Comparison of ENCODE assay signal across 7 mouse cellular contexts in the genomic region with DNA sequence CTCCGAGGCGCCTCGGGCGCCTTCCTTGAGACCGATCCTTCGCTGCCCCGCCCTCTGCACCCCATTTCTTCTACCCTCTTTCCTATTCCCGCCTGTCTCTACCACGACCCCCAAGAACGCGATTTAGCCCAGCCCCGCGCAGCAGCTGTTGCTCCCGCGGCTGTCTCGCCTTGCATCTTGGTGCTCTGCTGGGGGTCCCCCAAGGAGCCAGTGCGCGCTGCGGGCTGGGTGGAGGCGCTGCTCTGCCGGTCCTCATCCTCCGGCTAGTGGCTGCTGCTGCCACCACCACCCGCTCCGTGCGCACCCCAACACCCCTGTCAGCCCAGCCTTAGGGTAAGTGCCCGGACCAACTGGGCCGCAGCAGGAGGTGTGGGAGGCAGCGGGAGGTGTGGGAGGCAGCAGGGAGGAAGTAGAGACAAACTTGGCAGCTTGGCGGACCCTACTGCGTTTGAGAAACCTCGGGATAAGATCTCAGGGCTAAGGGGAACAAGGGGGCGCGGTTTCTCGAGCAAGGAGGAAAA. TPM values are rescaled to one million over a fixed set of nuclear protein-coding genes. Genes with fewer than 3 reads are reported as not detected.
DNase-seq lines count a peak whose midpoint lies in the region; ATAC-seq lines count a peak whose summit lies in the region.

No protein-coding gene starts in this region.

- under 1% methylated on average over 27 of the region's 34 CpGs for WGBS in embryonic facial prominence, embryonic 12.5 days
- under 1% methylated on average over 32 of the region's 34 CpGs for WGBS in midbrain, embryonic 16.5 days

- H3K9ac ChIP-seq in embryonic facial prominence, embryonic 12.5 days, result peak overlapping the region; percentile 70
- peak overlapping the region; percentile 95 for H3K9ac ChIP-seq in midbrain, embryonic 16.5 days (ENCODE audit: low read depth, low read length)

- peak overlapping the region; percentile 69 for H3K27ac ChIP-seq in embryonic facial prominence, embryonic 12.5 days
- peak overlapping the region; percentile 94 for H3K27ac ChIP-seq in midbrain, embryonic 16.5 days (ENCODE audit: low read length)

- ATAC-seq in embryonic facial prominence, embryonic 12.5 days (ENCODE audit: insufficient number of reproducible peaks, insufficient read depth, low FRiP score, low TSS enrichment), result peak; percentile 70
- ATAC-seq in hematopoietic stem cell, adult 5-6 weeks (replicated peaks in 1 of 2; ENCODE audit: insufficient read depth in 1 of 2, low FRiP score in 2 of 2, low TSS enrichment in 1 of 2, low read depth in 1 of 2, poor library complexity in 2 of 2, severe bottlenecking in 2 of 2), result peak; percentile 52 to 53; a peak in 3 of 4 replicates
- ATAC-seq in midbrain, embryonic 16.5 days, result peak; percentile 87

- H3K4me2 ChIP-seq in embryonic facial prominence, embryonic 12.5 days (replicated peaks), result peak overlapping the region; percentile 97
- peak overlapping the region; percentile 70 for H3K4me2 ChIP-seq in midbrain, embryonic 16.5 days (ENCODE audit: low read length)

- H3K27me3 ChIP-seq in embryonic facial prominence, embryonic 12.5 days, result peaks cover 18% of the 10 kb centered on the region
- no peaks in the 10 kb centered on the region for H3K27me3 ChIP-seq in midbrain, embryonic 16.5 days (ENCODE audit: control insufficient read depth, insufficient read depth, low read depth, low read length)

- peak; percentile 25 for DNase-seq in ES-CJ7 (ENCODE audit: low read depth, low spot score)
- DNase-seq in adrenal gland, adult 8-10 months, result peak; percentile 13
- DNase-seq in left cerebral cortex, adult 18-20 months (ENCODE audit: low spot score in 2 of 2), result peak; percentile 53 to 76
- DNase-seq in urinary bladder, postnatal 14 days (ENCODE audit: low spot score), result peak; percentile 20

- peaks cover 8% of the 10 kb centered on the region; the same call in 1 of the 2 replicates for H3K4me1 ChIP-seq in embryonic facial prominence, embryonic 12.5 days
- peaks cover 31% of the 10 kb centered on the region for H3K4me1 ChIP-seq in midbrain, embryonic 16.5 days (ENCODE audit: control insufficient read depth, insufficient read depth, low read length)

- H3K36me3 ChIP-seq in embryonic facial prominence, embryonic 12.5 days, result no peaks in the 10 kb centered on the region
- no peaks in the 10 kb centered on the region for H3K36me3 ChIP-seq in midbrain, embryonic 16.5 days (ENCODE audit: control insufficient read depth, insufficient read depth, low read length)

- peak overlapping the region; percentile 64 for H3K4me3 ChIP-seq in embryonic facial prominence, embryonic 12.5 days
- peak overlapping the region; percentile 78 for H3K4me3 ChIP-seq in midbrain, embryonic 16.5 days (ENCODE audit: low read depth, low read length)

- no peaks in the 10 kb centered on the region for H3K9me3 ChIP-seq in embryonic facial prominence, embryonic 12.5 days
- H3K9me3 ChIP-seq in midbrain, embryonic 16.5 days (replicated peaks; ENCODE audit: control insufficient read depth, low read length, poor library complexity, severe bottlenecking), result no peaks in the 10 kb centered on the region

RNA-seq across cellular contexts. Expression of a gene that starts 0.4 kb away (rescaled TPM):
- 10 to 100 TPM; 12.0 to 44.3 (median 23.7) TPM for total RNA-seq in adrenal gland, adult 8-10 months (2022)
- polyA plus RNA-seq in embryonic facial prominence, embryonic 12.5 days (2016; fragmentation: Nextera tagmentation; extraction: Ambion mirVana), result 38.6 and 50.7 TPM in 2 replicates
- total RNA-seq in hematopoietic stem cell, adult 5-6 weeks (2017), result 0.44 TPM in 1 of 2 replicates, not detected in the other
- 10 to 100 TPM; 47.2 to 51.4 TPM for total RNA-seq in left cerebral cortex, adult 18-20 months (2021)
- 60.1 and 67.0 TPM in 2 replicates for polyA plus RNA-seq in midbrain, embryonic 16.5 days (2015; fragmentation: Nextera tagmentation; extraction: Ambion mirVana)

Comparison
In these comparisons a context has a peak if more than half of its experiments do, and no peak if none do; other contexts are left out.
1. Peak in every context shown above with its lines: DNase-seq, ATAC-seq, H3K4me3 ChIP-seq and H3K27ac ChIP-seq.
2. DNase-seq: peak in every context shown above with its lines; median percentile 64 in left cerebral cortex, adult 18-20 months; 25 in ES-CJ7; 20 in urinary bladder, postnatal 14 days; 13 in adrenal gland, adult 8-10 months.